Mouse (Mus musculus) testis, adult 2 months (tissue): ENCODE data around the gene Trim40.

Source experiments
- CTCF ChIP-seq: fragments of 200-500 bp; IDR thresholded peaks from 2 replicates; pipeline ENCODE4 v1.5.1; 2012; ENCODE audit warnings: low read depth, mild to moderate bottlenecking, inconsistent platforms, low read length, moderate library complexity; ENCODE audit not compliant: control insufficient read depth, insufficient read depth, insufficient replicate concordance
- POLR2A ChIP-seq: fragments of 200-500 bp; IDR thresholded peaks from 2 replicates; pipeline ENCODE4 v1.6.1; 2012; ENCODE audit warnings: low read depth, mild to moderate bottlenecking, inconsistent platforms, low read length, moderate library complexity; ENCODE audit not compliant: control insufficient read depth

GRCm38 (mm10) chr17:36927496-36928120 lies 37.7 kb upstream of the Trim40 start:
- TF ChIP-seq CTCF (no peak), POLR2A (no peak)
